Mouse (Mus musculus): ENCODE measurements at regions not wholly inside any gene's neighbourhood (a gene's known extent, or its start where the extent isn't known, plus 50 kb on each side); places are given as distances from the start of the nearest gene placed in this dataset.

GRCm38 (mm10) chr11:79762027-79762426 lies 171.0 kb downstream of the Rab11fip4 start:
- no peak for DNase-seq

- no peak for DNase-seq
Observed at GRCm38 (mm10) chr11:79760533-79760932, 169.5 kb downstream of the Rab11fip4 start.

GRCm38 (mm10) chr11:79758281-79758680 lies 167.3 kb downstream of the Rab11fip4 start:
- DNase-seq, result no peak

GRCm38 (mm10) chr11:79757513-79758071 lies 166.6 kb downstream of the Rab11fip4 start:
- DNase-seq, result no peak

- DNase-seq, result no peak
Observed at GRCm38 (mm10) chr11:79756305-79756846, 165.4 kb downstream of the Rab11fip4 start.

GRCm38 (mm10) chr11:79753491-79753890 lies 162.5 kb downstream of the Rab11fip4 start:
- DNase-seq, result no peak

GRCm38 (mm10) chr11:79752717-79753480 lies 161.9 kb downstream of the Rab11fip4 start:
- DNase-seq, result no peak

GRCm38 (mm10) chr11:79751751-79752716 lies 161.0 kb downstream of the Rab11fip4 start:
- DNase-seq, result no peak

GRCm38 (mm10) chr11:79750943-79751342 lies 159.9 kb downstream of the Rab11fip4 start:
- DNase-seq, result no peak

- DNase-seq, result no peak
Observed at GRCm38 (mm10) chr11:79749755-79750434, 158.9 kb downstream of the Rab11fip4 start.

- DNase-seq, result no peak
Observed at GRCm38 (mm10) chr11:79749141-79749540, 158.1 kb downstream of the Rab11fip4 start.

GRCm38 (mm10) chr11:79748606-79749125 lies 157.7 kb downstream of the Rab11fip4 start:
- DNase-seq, result no peak

GRCm38 (mm10) chr11:79747801-79748200 lies 156.8 kb downstream of the Rab11fip4 start:
- DNase-seq, result no peak

Data from right cerebral cortex, postnatal 4 days (tissue).